ENCODE assay signal across 9 mouse cellular contexts in the genomic region with DNA sequence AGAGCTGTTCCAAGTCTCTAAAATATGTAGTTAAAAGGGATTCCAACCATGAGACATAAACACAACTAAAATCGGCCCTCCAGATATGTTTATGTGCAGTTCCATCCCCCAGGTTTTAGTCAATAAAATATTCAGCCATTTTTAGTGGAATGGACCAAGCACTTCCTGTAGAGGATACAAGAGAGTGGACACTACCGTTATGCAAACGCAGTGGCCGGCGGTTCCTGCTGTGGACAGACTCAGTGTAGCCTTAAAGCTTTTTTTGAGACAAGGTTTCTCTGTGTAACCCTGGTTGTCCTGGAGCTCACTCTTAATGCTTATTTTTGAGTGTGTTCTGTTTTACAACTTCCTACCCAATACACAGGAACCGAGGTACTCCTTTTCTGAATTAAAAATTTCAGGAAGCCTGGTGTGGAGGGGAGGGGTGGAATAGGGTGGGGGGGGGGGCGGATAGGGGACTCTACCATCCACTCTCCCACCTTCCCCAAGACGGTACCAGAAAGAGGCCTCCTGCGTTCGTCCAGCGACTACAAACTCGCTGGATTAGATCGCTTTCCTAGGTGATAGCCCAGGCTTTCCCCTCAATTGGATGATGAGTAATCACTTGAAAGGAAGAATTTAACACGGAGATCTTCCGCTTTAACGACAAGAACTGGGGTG. TPM values are rescaled to one million over a fixed set of nuclear protein-coding genes. Genes with fewer than 3 reads are reported as not detected.
DNase-seq lines count a peak whose midpoint lies in the region; ATAC-seq and TF ChIP-seq lines count a peak whose summit lies in the region.
"Had no signal": no experiment of that assay in that cellular context is flagged by ENCODE, and none has a peak within 500 bp of the region (broad histone marks: within the 10 kb centered on the region; RNA-seq: fewer than 3 reads in every experiment).

No protein-coding gene starts in this region.

- no peaks in the 10 kb centered on the region for H3K9me3 ChIP-seq in hindbrain, embryonic 15.5 days
- H3K9me3 ChIP-seq in midbrain, embryonic 14.5 days (ENCODE audit: control insufficient read depth, low read length) = no peaks in the 10 kb centered on the region

- peak overlapping the region; percentile 64 for H3K4me2 ChIP-seq in hindbrain, embryonic 15.5 days
- peak overlapping the region; percentile 49 for H3K4me2 ChIP-seq in midbrain, embryonic 14.5 days (ENCODE audit: low read length)

- no peak for TF ChIP-seq CTCF in kidney, adult 2 months (conservative IDR thresholded peaks at IDR 0.05; ENCODE audit: insufficient read depth, insufficient read length, low read depth, low read length)
- TF ChIP-seq CTCF in cortical plate, adult 2 months (IDR thresholded peaks at IDR 0.05; ENCODE audit: extremely low read depth, insufficient read depth, low read length) = no peak

- no peaks in the 10 kb centered on the region for H3K27me3 ChIP-seq in kidney, adult 2 months (replicated peaks; ENCODE audit: control insufficient read depth, insufficient read depth, low read length)
- H3K27me3 ChIP-seq in hindbrain, embryonic 15.5 days = no peaks in the 10 kb centered on the region
- no peaks in the 10 kb centered on the region; the same call in 1 of the 2 replicates for H3K27me3 ChIP-seq in midbrain, embryonic 14.5 days (ENCODE audit: control insufficient read depth, insufficient read depth, low read length)

- H3K4me1 ChIP-seq in kidney, adult 2 months (ENCODE audit: control insufficient read depth, insufficient read depth, low read length) = peaks cover 5% of the 10 kb centered on the region; the same call in 1 of the 2 replicates
- 0 out of 2 replicates have a peak, but pooled peaks cover 2% of the 10 kb centered on the region for H3K4me1 ChIP-seq in cortical plate, adult 2 months (ENCODE audit: control insufficient read depth, insufficient read depth, low read length)
- peaks cover 14% of the 10 kb centered on the region for H3K4me1 ChIP-seq in hindbrain, embryonic 15.5 days (replicated peaks)
- peaks cover 8% of the 10 kb centered on the region; the same call in 1 of the 2 replicates for H3K4me1 ChIP-seq in midbrain, embryonic 14.5 days (ENCODE audit: control insufficient read depth, insufficient read depth, low read length)

- H3K27ac ChIP-seq in kidney, adult 2 months (ENCODE audit: insufficient read depth, low read depth, low read length) = no peak overlapping the region
- no peak overlapping the region for H3K27ac ChIP-seq in cortical plate, adult 2 months (ENCODE audit: insufficient read depth, low read length)
- peak overlapping the region; percentile 4; the same call in 1 of the 2 replicates for H3K27ac ChIP-seq in hindbrain, embryonic 15.5 days (replicated peaks)
- no peak overlapping the region for H3K27ac ChIP-seq in midbrain, embryonic 14.5 days (replicated peaks; ENCODE audit: low read depth, low read length)

- ATAC-seq in hindbrain, embryonic 15.5 days (ENCODE audit: low FRiP score, low read depth) = peak; percentile 39; the same call in 1 of the 2 replicates
- ATAC-seq in midbrain, embryonic 14.5 days (ENCODE audit: low FRiP score, low TSS enrichment) = peak; percentile 23; the same call in 1 of the 2 replicates
- ATAC-seq in frontal cortex, adult (ENCODE audit: low TSS enrichment) = no peak

- TF ChIP-seq POLR2A in kidney, adult 2 months (IDR thresholded peaks at IDR 0.05; ENCODE audit: low read depth, low read length) = no peak
- no peak for TF ChIP-seq POLR2A in cortical plate, adult 2 months (IDR thresholded peaks at IDR 0.05; ENCODE audit: extremely low read depth, insufficient read depth, low read length)

- peak overlapping the region; percentile 47 for H3K4me3 ChIP-seq in kidney, adult 2 months (ENCODE audit: insufficient read depth, low read depth, low read length)
- peak overlapping the region; percentile 10; the same call in 1 of the 2 replicates for H3K4me3 ChIP-seq in cortical plate, adult 2 months (ENCODE audit: insufficient read depth, low read length)
- H3K4me3 ChIP-seq in hindbrain, embryonic 15.5 days = peak overlapping the region; percentile 31
- peak overlapping the region; percentile 18 for H3K4me3 ChIP-seq in midbrain, embryonic 14.5 days (replicated peaks; ENCODE audit: low read depth, low read length)
- H3K4me3 ChIP-seq: erythroblast, embryonic 14.5 days had no signal

- peak overlapping the region; percentile 27; the same call in 1 of the 2 replicates for H3K9ac ChIP-seq in hindbrain, embryonic 15.5 days
- no peak overlapping the region for H3K9ac ChIP-seq in midbrain, embryonic 14.5 days (replicated peaks; ENCODE audit: low read length)

- 35% methylated on average over 16 of the region's 16 CpGs for WGBS in kidney, adult 2 months
- WGBS in hindbrain, embryonic 15.5 days = 33% methylated on average over 16 of the region's 16 CpGs
- WGBS in midbrain, embryonic 14.5 days = 26% methylated on average over 16 of the region's 16 CpGs

- H3K36me3 ChIP-seq in kidney, adult 2 months (ENCODE audit: control insufficient read depth, insufficient read depth, low read length) = no peaks in the 10 kb centered on the region
- H3K36me3 ChIP-seq in hindbrain, embryonic 15.5 days = no peaks in the 10 kb centered on the region
- no peaks in the 10 kb centered on the region for H3K36me3 ChIP-seq in midbrain, embryonic 14.5 days (ENCODE audit: control insufficient read depth, insufficient read depth, low read length)

- peak; percentile 5 for DNase-seq in kidney, adult 2 months
- DNase-seq in kidney, postnatal 4 days = no peak
- no peak for DNase-seq in midbrain, embryonic 14.5 days
- DNase-seq in Muller cell, postnatal 12 days (ENCODE audit: inconsistent ontology term) = no peak
- DNase-seq in embryo, embryonic 10.5 days (ENCODE audit: low spot score) = no peak

RNA-seq across cellular contexts. Expression of gene Tiparp, which starts 57.7 kb away (rescaled TPM):
- 3.9 and 4.9 TPM in 2 replicates for polyA plus RNA-seq in kidney, adult 2 months (2012; rRNA removed)
- polyA plus RNA-seq in cortical plate, adult 2 months (2012; rRNA removed) = 6.4 and 8.2 TPM in 2 replicates
- polyA plus RNA-seq in hindbrain, embryonic 15.5 days (2015; fragmentation: Nextera tagmentation; extraction: Ambion mirVana) = 31.0 and 31.1 TPM in 2 replicates
- polyA plus RNA-seq in midbrain, embryonic 14.5 days (2014; fragmentation: Nextera tagmentation; extraction: Ambion mirVana) = 23.2 and 31.8 TPM in 2 replicates
